Mouse (Mus musculus): ENCODE results near the gene Prdm11.

DNA sequence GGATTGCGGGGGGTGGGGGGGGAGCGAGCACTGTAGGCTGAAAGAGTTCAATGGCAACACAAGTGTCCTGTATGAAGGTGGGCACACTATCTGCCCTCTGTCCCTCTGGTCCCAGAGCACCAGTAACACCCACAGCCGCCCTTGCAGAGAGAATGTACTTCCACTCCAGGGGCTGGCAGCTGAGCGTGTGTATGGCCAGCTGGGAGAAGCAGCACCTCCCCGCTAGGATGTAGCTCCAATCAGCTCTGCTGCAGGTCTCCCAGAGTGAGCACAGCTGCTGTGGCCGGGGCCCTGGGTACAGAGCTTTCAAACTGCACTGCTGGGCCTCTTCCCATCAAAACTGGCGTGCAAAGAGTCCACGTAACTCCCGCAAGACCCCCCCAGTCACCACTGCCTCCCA, 14.9 kb downstream of the Prdm11 start:
- TF ChIP-seq POLR2A (IDR thresholded peaks at IDR 0.05; ENCODE audit: borderline replicate concordance, control insufficient read depth, low read depth, low read length) (no peak), CTCF (IDR thresholded peaks at IDR 0.05; ENCODE audit: control insufficient read depth, insufficient read depth, low read length) (no peak)
